Mouse (Mus musculus) midbrain, embryonic 16.5 days (tissue): Measurements from ENCODE around the gene Polr1a. TPM values are rescaled to one million over a fixed set of nuclear protein-coding genes. Genes with fewer than 3 reads are reported as not detected.
"Not testable (repeated sequence)": the region's sequence is repeated elsewhere in the genome, so short reads cannot be mapped to it uniquely, and the experiment has no call there.

ENCODE experiments used
- ATAC-seq: fragments of 200-750 bp; cut with Nextera tagmentation; 2 replicates; pipeline ENCODE4 v1.8.0; 2017; ENCODE audit warnings: moderate TSS enrichment
- H3K27ac ChIP-seq: fragments of 300-500 bp; sonication (generic); 2 replicates; pipeline ENCODE4 v1.5.1; 2014; ENCODE audit warnings: mild to moderate bottlenecking, low read length, mixed read lengths
- H3K27me3 ChIP-seq: fragments of 300-500 bp; sonication (generic); 2 replicates; pipeline ENCODE4 v1.6.1; 2014; ENCODE audit warnings: low read depth, low read length, mixed read lengths; ENCODE audit not compliant: control insufficient read depth, insufficient read depth
- H3K36me3 ChIP-seq: fragments of 300-500 bp; sonication (generic); 2 replicates; pipeline ENCODE4 v1.6.1; 2014; ENCODE audit warnings: mild to moderate bottlenecking, low read length, moderate library complexity, mixed read lengths; ENCODE audit not compliant: control insufficient read depth, insufficient read depth
- H3K4me1 ChIP-seq: fragments of 300-500 bp; sonication (generic); 2 replicates; pipeline ENCODE4 v1.6.1; 2014; ENCODE audit warnings: mild to moderate bottlenecking, low read length, mixed read lengths; ENCODE audit not compliant: control insufficient read depth, insufficient read depth
- H3K4me2 ChIP-seq: fragments of 300-500 bp; sonication (generic); 2 replicates; pipeline ENCODE4 v1.6.1; 2014; ENCODE audit warnings: mild to moderate bottlenecking, low read length, mixed read lengths
- H3K4me3 ChIP-seq: fragments of 300-500 bp; sonication (generic); 2 replicates; pipeline ENCODE4 v1.5.1; 2014; ENCODE audit warnings: low read depth, mild to moderate bottlenecking, low read length, moderate library complexity, mixed read lengths
- H3K9ac ChIP-seq: fragments of 300-500 bp; sonication (generic); 2 replicates; pipeline ENCODE4 v1.6.1; 2014; ENCODE audit warnings: low read depth, low read length, mixed read lengths
- H3K9me3 ChIP-seq: fragments of 300-500 bp; sonication (generic); replicated peaks from 2 replicates; pipeline ENCODE4 v1.6.1; 2014; ENCODE audit warnings: mild to moderate bottlenecking, low read length, mixed read lengths; ENCODE audit not compliant: control insufficient read depth, poor library complexity, severe bottlenecking
- WGBS: fragments of 180-500 bp; shearing (Covaris S2); extraction: QIAGEN DNeasy Blood & Tissue Kit; methylation state at CpG from one replicate; pipeline ENCODE4 v1.1.7; 2014; 5-methylcytosine and 5-hydroxymethylcytosine counted together
- polyA plus RNA-seq: library from polyadenylated mRNA; unstranded; fragments of >200 nt; fragmentation: Nextera tagmentation; extraction: Ambion mirVana; gene quantifications from 2 replicates; pipeline ENCODE4 v1.2.1, GENCODE M21; 2015

Polr1a gene
- polyA plus RNA-seq, 1 experiment from 2014 or later = 18.6 TPM

DNA sequence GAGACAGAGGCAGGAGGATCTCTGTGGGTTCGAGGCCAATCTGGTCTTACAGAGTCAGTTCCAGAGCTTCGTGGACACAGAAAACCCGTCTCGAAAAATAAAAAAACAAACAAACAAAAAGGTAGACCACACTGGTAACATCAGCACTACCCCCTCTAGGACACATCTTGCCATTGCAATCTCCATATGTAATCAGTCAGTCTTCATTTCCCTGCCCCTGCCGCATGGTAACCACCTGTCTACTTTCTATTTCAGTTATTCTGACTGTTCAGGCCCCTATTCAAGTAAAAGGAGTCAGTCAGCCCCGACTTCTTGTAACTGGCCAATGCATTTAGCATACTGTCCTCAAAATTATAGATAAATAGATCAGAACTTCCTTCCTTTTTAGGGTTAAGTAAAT, 987 bp downstream of the Polr1a start:
- no peak for ATAC-seq
- Histone ChIP-seq H3K4me2 (peak overlapping the region; percentile 63), H3K36me3 (peaks cover 7% of the 10 kb centered on the region; the same call in 1 of the 2 replicates), H3K4me3 (peak overlapping the region; percentile 66), H3K4me1 (peaks cover 12% of the 10 kb centered on the region), H3K9me3 (no peaks in the 10 kb centered on the region), H3K9ac (no peak overlapping the region), H3K27ac (no peak overlapping the region), H3K27me3 (no peaks in the 10 kb centered on the region)
- 83% methylated on average over 6 of the region's 6 CpGs for WGBS

DNA sequence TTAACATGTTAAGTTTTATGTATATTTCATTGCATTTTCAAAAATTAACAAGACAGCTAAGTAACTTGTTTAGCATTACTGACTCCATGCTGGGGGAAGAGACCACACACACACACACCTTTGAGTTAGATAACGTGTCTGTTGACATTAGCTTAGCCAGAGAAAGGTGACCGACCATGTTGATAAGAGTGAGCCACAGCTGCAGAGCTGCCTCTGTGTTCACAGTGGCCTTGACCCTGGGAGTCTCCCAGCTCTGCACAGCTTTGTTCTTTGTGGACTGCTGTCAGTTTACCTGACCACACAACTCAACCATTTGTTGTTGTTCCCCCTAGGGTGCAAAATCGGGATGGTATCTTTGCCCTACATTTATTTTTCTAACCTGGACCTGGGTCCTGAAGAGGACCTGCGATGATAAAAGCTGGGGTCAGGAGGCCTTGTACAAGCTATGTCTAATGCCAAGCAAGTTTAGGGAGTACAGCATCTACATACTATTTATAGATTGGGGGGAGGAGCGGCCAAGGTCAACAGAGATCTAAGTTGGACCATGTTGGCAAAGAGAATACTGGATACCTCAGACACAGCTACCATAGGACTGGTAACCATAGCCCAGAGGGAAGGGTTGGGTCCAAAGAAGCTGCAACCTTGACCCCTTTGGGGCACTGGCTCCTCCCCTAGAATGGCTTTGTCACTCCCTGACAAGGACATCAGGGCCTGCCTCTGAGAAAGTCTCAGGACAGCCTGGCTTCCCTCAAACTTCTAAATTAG, 3.0 kb downstream of the Polr1a start:
- peaks cover 12% of the 10 kb centered on the region for H3K4me1 ChIP-seq
- H3K4me2 ChIP-seq = no peak overlapping the region
- no peak overlapping the region for H3K4me3 ChIP-seq
- no peak for ATAC-seq
- H3K27me3 ChIP-seq = no peaks in the 10 kb centered on the region
- 92% methylated on average over 5 of the region's 5 CpGs for WGBS
- no peak overlapping the region for H3K27ac ChIP-seq
- H3K9ac ChIP-seq = no peak overlapping the region
- H3K36me3 ChIP-seq = 0 out of 2 replicates have a peak, but pooled peaks cover 4% of the 10 kb centered on the region
- H3K9me3 ChIP-seq = no peaks in the 10 kb centered on the region

DNA sequence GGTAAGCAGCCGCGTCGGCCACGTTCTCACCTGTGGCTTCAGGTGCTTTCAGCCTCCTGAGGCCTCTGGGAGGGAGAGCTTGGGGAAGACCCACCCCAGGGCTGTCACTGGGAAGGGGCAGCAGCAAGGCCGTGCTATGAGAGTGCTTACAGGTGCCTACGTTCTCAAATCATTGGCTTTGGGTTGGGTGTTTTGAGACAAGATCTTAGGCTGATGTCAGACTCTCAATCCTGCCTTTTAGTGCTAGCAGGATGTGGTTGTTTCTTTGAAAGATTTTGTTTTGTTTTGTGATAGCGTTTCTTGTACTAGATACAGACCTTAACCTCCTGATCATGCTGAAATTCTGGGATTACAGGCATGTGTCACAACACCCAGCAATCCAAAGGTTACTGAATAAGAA, 11.9 kb downstream of the Polr1a start:
- Histone ChIP-seq H3K27ac (no peak overlapping the region), H3K4me1 (no peaks in the 10 kb centered on the region), H3K4me2 (no peak overlapping the region), H3K4me3 (no peak overlapping the region), H3K27me3 (no peaks in the 10 kb centered on the region), H3K36me3 (peaks cover 41% of the 10 kb centered on the region), H3K9ac (no peak overlapping the region), H3K9me3 (no peaks in the 10 kb centered on the region)
- ATAC-seq = no peak
- 94% methylated on average over 7 of the region's 7 CpGs for WGBS

DNA sequence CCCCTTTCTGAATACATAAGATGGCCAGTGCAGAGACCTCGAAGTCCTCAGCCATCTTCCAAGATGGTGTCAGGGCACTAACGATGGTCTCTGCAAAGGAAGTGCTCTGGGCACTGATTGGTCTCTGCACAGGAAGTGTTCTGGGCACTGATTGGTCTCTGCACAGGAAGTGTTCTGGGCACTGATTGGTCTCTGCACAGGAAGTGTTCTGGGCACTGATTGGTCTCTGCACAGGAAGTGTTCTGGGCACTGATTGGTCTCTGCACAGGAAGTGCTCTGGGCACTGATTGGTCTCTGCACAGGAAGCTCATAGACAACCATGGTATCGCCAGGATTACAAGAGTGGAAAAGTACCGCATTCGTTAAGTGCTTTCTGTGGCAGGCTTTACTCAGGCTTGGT, 16.4 kb downstream of the Polr1a start:
- H3K9me3 ChIP-seq, ATAC-seq, H3K9ac ChIP-seq, H3K4me2 ChIP-seq, H3K4me3 ChIP-seq, H3K27me3 ChIP-seq, H3K27ac ChIP-seq, H3K4me1 ChIP-seq: not testable (repeated sequence)
- peaks cover 50% of the 10 kb centered on the region for H3K36me3 ChIP-seq
- 90% methylated on average over 5 of the region's 5 CpGs for WGBS

DNA sequence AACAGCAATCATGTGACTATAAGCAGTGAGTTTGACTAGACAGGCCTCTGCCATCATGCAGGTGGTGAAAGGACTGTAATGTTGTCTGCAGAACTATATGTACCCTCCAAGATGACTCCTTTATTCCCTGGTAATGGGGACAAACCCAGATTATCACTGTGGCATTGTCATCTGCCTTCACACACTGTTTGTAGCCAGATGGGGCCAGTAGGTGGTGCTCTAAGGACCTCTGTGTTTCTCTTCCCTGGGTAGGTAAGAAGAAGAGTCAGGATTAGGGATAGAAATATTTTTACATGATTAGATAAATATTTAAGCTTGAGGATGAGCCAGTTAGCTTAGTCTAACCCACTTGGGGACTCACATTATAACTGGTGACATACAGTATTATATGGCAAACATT, 19.1 kb downstream of the Polr1a start:
- ATAC-seq = peak; percentile 67; the same call in 1 of the 2 replicates
- no peak overlapping the region for H3K27ac ChIP-seq
- peaks cover 38% of the 10 kb centered on the region for H3K36me3 ChIP-seq
- no peaks in the 10 kb centered on the region for H3K9me3 ChIP-seq
- no peak overlapping the region for H3K4me2 ChIP-seq
- H3K4me3 ChIP-seq = no peak overlapping the region
- no peaks in the 10 kb centered on the region for H3K4me1 ChIP-seq
- H3K9ac ChIP-seq = no peak overlapping the region
- H3K27me3 ChIP-seq = no peaks in the 10 kb centered on the region

DNA sequence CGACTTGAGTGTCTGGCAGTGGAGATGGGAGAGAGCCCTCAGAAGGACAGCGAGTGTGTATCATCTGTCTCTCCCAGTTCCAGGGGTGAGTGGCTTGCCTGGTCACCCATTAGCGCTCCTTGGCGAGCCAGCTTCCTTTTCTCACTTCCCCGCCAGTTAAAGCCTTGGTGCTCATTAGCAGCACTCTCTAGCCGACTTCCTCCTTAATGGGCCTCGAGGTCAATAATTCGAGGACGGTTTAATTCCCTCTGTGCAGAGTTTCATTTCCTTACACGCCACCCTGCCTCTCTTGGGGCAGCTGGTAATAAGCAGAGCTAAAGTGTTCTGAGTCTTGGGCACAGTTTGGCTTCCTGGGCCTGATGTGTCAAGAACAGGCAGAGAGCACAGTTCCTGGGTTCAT, 21.2 kb downstream of the Polr1a start:
- Histone ChIP-seq H3K27me3 (no peaks in the 10 kb centered on the region), H3K4me1 (no peaks in the 10 kb centered on the region), H3K36me3 (peaks cover 30% of the 10 kb centered on the region), H3K9me3 (no peaks in the 10 kb centered on the region), H3K27ac (no peak overlapping the region), H3K4me2 (no peak overlapping the region), H3K9ac (no peak overlapping the region), H3K4me3 (no peak overlapping the region)
- ATAC-seq = no peak
- 90% methylated on average over 10 of the region's 10 CpGs for WGBS

DNA sequence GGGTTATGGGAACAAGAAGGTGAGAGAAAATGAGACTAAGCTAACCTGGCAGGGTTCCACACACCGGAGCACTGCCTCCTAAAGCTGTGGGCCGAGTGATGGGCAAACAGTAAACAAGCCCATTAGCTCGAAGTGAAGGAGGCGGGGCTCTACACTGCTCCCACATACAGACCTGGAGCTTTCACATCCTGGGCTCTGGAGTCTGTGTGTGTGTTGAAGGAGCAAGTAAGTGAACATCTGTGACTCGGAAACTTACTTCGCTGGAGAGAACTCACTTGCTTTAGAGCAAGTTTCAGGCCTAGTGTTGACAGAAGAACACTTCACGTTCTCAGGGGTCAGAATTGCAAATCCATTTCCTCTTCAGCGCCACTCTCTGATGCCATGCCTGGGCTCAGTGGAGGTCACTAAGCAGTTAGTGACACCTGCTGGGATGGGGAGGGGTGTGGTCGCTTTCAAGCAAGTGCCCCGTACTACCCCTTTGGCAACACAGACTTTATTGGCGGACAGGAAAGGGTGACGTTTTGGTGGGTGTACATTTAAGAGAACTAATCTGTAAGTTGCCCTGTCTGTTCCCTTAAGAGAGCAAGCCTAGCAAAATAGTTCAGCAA, 22.1 kb downstream of the Polr1a start:
- WGBS = 87% methylated on average over 12 of the region's 12 CpGs
- H3K36me3 ChIP-seq = peaks cover 29% of the 10 kb centered on the region
- H3K4me1 ChIP-seq = no peaks in the 10 kb centered on the region
- no peaks in the 10 kb centered on the region for H3K27me3 ChIP-seq
- H3K9ac ChIP-seq = no peak overlapping the region
- H3K27ac ChIP-seq = no peak overlapping the region
- no peak overlapping the region for H3K4me2 ChIP-seq
- no peaks in the 10 kb centered on the region for H3K9me3 ChIP-seq
- H3K4me3 ChIP-seq = no peak overlapping the region
- no peak for ATAC-seq

DNA sequence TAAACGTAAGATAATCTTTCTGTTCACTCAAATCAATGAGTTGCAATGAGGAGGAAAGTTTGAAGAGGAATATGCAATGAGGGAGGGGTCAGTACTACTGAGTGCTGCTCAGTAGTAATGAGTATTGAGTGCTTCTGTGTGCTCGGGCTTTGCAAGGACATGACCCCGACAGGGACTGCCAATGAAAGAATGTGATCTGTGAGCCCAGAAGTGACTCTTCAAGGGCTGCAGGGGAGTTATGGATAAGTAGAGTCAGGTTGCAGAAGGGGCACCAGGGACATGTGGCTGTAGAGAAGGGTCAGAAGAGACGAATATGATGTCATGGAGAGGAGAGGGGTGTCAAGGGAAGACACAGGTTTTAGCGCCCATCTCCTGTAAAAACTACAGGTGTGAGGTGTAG, 23.5 kb downstream of the Polr1a start:
- H3K36me3 ChIP-seq = peaks cover 28% of the 10 kb centered on the region
- H3K4me3 ChIP-seq = no peak overlapping the region
- H3K9me3 ChIP-seq = no peaks in the 10 kb centered on the region
- H3K27ac ChIP-seq = no peak overlapping the region
- no peak overlapping the region for H3K9ac ChIP-seq
- H3K4me1 ChIP-seq = no peaks in the 10 kb centered on the region
- no peak for ATAC-seq
- WGBS = 92% methylated on average over 5 of the region's 5 CpGs
- no peak overlapping the region for H3K4me2 ChIP-seq
- no peaks in the 10 kb centered on the region for H3K27me3 ChIP-seq

DNA sequence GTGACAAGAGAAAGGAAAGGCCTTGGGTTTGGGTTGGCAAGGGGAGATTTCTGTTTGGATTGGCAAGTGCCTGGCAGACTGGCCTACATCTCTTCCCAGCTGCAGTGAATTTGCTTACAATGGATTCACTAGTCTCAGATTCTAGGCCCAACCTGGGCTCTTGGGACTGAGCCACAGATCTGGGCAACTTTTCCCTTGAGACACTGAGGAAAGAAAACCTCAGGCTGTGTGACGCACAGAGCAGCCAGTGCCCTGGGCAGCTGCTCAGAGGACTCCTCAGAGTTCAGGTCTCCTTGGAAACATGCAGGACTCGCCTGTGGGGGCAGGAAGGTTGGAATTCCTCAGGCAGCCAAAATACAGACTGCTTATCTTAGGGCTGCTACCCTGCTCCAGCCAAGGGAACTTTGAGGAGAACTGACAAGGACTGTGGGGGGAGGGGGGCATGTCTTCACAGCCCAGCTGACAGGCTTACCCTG, 25.3 kb downstream of the Polr1a start:
- 0 out of 2 replicates have a peak, but pooled peaks have one; percentile 32 for ATAC-seq
- Histone ChIP-seq H3K9ac (no peak overlapping the region), H3K36me3 (peaks cover 26% of the 10 kb centered on the region), H3K4me2 (no peak overlapping the region), H3K9me3 (no peaks in the 10 kb centered on the region), H3K27ac (no peak overlapping the region), H3K4me3 (no peak overlapping the region), H3K4me1 (no peaks in the 10 kb centered on the region), H3K27me3 (no peaks in the 10 kb centered on the region)
- WGBS = 65% methylated on average over 2 of the region's 2 CpGs
